Mouse (Mus musculus) neural tube, embryonic 15.5 days (tissue): Measurements from ENCODE around the gene Ubap2l. TPM values are rescaled to one million over a fixed set of nuclear protein-coding genes. Genes with fewer than 3 reads are reported as not detected.

ENCODE experiments used
- microRNA counts: library from miRNA; unstranded; fragments of <30 nt; microRNA quantifications from one replicate; lab custom pipeline; 2016
- microRNA-seq: library from miRNA; unstranded; fragments of <30 nt; microRNA quantifications from one replicate; pipeline ENCODE4, GENCODE M21; 2017
- polyA plus RNA-seq: library from polyadenylated mRNA; unstranded; fragments of >200 nt; fragmentation: Nextera tagmentation; extraction: Ambion mirVana; gene quantifications from 2 replicates; pipeline ENCODE4 v1.2.1, GENCODE M21; 2015

The Ubap2l gene
- polyA plus RNA-seq, 1 experiment from 2014 or later: 122 TPM

MicroRNAs within 50 kb of the gene (microRNA counts, 519-probe panel; counts per million panel counts)
- microRNA mmu-miR-190b (lab: Ali Mortazavi, UCI): 3,161 counts per million, percentile 77 among the panel's probes with 10 or more counts

Small RNA genes within 50 kb of the gene (microRNA-seq; reads per million reads assigned to microRNA genes)
- gene Mir190b (12.3 reads per million, percentile 28 among the genes with 10 or more reads in this experiment), gene Mir7669 (not detected)

Other genes starting within 250 kb of the Ubap2l start
- gene She, start 221.3 kb downstream of the Ubap2l start, polyA plus RNA-seq: 1.4 and 2.0 TPM in 2 replicates
- gene Il6ra, start 139.4 kb downstream of the Ubap2l start, polyA plus RNA-seq: 1.2 and 1.5 TPM in 2 replicates
- 11.9 and 12.9 TPM in 2 replicates for gene Atp8b2, start 89.1 kb downstream of the Ubap2l start, polyA plus RNA-seq
- gene Hax1, start 53.8 kb downstream of the Ubap2l start, polyA plus RNA-seq: 105 and 114 TPM in 2 replicates
- 204 and 206 TPM in 2 replicates for gene 4933434E20Rik, start 992 bp downstream of the Ubap2l start, polyA plus RNA-seq
- gene Tpm3, start 20.0 kb upstream of the Ubap2l start, polyA plus RNA-seq: 313 and 382 TPM in 2 replicates
- gene Nup210l, start 51.5 kb upstream of the Ubap2l start, polyA plus RNA-seq: 0.09 and 0.17 TPM in 2 replicates
- gene Rps27, start 161.0 kb upstream of the Ubap2l start, polyA plus RNA-seq: 856 and 950 TPM in 2 replicates
- gene Rab13, start 161.1 kb upstream of the Ubap2l start, polyA plus RNA-seq: 23.1 and 25.2 TPM in 2 replicates
- 93.0 and 93.3 TPM in 2 replicates for gene Jtb, start 179.0 kb upstream of the Ubap2l start, polyA plus RNA-seq
- 0.82 and 2.2 TPM in 2 replicates for gene Creb3l4, start 190.9 kb upstream of the Ubap2l start, polyA plus RNA-seq
- gene Slc39a1, start 195.5 kb upstream of the Ubap2l start, polyA plus RNA-seq: 49.3 and 56.0 TPM in 2 replicates
- 20.7 and 28.1 TPM in 2 replicates for gene Crtc2, start 201.5 kb upstream of the Ubap2l start, polyA plus RNA-seq
- gene Dennd4b, start 212.6 kb upstream of the Ubap2l start, polyA plus RNA-seq: 7.3 and 9.0 TPM in 2 replicates
- gene Gatad2b, start 240.6 kb upstream of the Ubap2l start, polyA plus RNA-seq: 13.2 and 15.0 TPM in 2 replicates